Mouse (Mus musculus) heart, postnatal 36 days (tissue): Measurements from ENCODE around the gene Oxgr1. TPM values are rescaled to one million over a fixed set of nuclear protein-coding genes. Genes with fewer than 3 reads are reported as not detected.
"Not testable (repeated sequence)": the region's sequence is repeated elsewhere in the genome, so short reads cannot be mapped to it uniquely, and the experiment has no call there.

ENCODE experiments used
- DNase-seq, 2 experiments: peaks; one replicate each; pipeline ENCODE4 v3.0.0; 2021 to 2022
- intact Hi-C: fragments of 180-260 bp; cut with DNase I; formaldehyde crosslinking; loops from one replicate; pipeline ENCODE4 v1.15.1; 2025
- total RNA-seq, 2 experiments: library from RNA; stranded (reverse); gene quantifications; 2 replicates each; pipeline ENCODE4 v1.2.3; 2021

The Oxgr1 gene
- not detected for total RNA-seq

DNA sequence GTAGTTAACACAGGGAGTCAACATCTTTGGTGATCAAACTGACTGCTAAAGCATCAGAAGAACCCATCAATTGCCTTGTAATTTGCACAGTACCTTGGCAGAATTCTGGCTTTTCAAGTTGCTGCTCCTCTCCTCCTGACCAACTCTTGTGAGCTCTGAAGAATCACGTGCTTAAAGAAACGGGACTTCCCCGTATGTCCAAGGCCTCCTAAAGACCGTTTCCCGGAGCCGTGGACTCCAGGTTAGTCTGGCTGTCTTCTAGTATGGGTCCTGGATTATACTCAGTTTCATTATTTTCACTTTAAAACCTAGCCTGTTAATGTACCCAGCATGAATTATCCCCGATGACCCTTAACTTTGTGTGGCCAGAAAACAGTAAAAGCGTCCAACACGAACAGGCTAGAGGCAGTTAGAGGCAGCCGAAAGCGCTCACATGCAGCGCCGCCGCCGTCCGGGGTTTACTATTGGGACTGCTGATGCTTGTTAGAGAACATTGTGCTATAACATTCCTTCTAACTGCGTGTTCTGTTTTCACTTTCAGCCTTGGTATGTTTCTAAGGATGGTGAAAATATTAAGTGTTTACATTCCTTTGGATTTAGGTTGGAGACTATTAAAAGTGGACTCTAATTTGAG is at the start of gene Oxgr1:
TSS of gene Oxgr1 (minus strand) at position 249 of the 634 bp plus-strand sequence.
- intact Hi-C loops, result no loop called here
- DNase-seq, result no peak

DNA sequence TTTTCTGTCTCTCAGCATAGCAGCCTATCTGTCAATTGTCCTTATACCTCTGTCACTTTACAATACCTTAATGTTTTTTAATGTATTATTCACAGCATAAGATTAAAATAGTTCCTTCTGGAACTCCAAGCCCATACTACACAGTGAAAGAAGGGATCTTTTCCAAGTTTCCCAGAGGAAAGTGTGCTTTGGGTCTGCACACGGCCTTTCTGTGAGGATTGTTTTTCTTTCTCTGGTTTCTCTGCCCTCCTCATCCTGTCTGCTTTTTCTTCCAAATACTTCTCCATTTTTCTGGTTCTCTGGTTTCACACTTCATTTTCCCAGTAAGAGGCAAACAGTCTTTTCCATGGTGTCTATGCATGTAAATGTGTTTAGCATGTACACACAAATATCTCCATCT is 48.2 kb upstream of the Oxgr1 start:
- intact Hi-C loops, result no loop called here
- DNase-seq, result no peak

DNA sequence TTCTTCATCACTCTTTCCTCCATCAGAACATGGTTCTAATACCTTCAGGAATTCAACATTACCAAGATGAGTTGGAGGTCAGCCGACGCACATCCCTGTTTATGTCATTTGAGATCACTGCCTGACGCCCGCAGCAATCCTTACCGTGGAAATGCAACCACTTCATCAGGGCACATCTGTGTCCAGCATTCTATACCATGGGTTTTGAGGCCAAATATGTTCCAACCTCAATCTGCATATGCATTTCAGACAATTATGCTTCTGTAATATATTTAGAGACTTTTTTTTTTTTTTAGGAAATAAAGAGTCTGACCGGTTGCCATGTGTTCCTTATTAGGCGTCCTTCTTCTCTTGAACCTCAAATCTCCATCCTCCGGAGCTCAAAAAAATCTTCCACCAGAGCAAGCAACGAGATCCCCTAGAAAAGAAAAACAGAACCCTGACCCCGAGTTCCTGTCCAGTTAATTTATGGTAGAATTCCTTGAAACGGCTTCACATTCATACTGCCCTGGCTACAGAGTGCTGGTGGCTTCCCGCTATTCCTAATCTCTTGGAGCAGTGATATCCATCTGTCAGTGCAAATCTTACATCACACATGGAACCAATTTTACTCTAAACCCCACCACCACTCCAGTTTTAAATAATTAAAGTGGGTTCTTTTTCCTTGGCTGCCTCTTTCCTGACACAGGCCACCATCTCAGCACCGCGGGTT is 47.6 kb upstream of the Oxgr1 start:
- DNase-seq, result no peak
- intact Hi-C loops, result no loop called here

DNA sequence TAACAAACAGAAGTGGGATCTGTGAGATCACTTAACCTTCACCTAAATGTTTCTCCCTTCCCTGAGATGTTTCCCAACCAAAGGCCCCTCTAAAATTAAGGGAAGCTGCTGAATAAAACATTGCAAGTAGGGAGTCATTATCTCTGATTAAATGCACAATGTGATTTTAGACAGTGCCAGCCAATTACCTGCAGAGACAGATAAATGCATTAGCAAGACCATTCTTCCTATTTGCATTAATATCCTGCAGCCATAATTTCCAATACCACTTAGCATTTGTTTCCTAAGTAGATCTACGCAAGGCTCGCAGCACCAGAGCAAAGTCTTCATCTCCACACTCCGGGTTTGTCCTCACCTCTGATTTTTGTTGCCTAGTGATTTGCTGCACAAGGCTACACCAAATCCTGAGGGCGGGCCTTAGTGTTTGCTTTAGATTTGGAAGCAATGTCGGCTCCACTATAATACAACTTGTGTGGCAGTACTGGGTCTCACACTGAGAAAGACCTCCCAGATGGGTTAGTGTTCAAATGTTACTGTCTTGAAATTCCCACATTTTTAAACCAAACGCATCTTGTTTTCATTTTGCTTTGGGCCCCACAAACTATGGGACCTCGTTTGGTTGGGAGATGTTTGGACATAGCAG is 46.9 kb upstream of the Oxgr1 start:
- intact Hi-C loops, result no loop called here
- no peak for DNase-seq

DNA sequence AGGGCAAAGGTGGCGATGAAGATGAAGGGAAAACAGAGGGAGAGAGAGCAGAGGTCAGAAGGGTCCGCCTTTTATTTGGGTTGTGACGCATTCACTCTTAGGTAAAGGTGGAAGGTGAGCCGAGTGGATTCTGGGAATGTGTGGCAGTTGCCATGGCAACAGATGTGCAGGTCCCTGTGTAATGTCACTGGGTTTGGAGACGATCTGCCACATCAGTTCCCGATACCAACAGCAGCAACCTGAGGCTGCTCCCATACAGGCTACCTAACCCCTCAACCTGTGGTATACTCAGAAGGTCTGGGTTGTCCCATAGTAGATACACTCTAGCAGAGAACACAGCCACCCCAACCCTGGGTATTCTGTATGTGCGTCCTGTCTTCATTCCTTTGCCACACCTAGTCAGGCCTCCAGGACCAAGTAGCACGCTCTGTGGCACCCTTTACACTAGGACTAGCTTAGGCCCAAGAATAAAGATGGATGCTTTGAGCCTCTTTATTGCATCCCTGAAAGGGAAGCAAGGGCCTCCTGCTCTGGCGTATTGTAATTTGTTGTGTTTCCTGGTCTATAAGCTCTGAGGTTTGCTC is 41.9 kb upstream of the Oxgr1 start:
- DNase-seq, result no peak
- intact Hi-C loops, result no loop called here

DNA sequence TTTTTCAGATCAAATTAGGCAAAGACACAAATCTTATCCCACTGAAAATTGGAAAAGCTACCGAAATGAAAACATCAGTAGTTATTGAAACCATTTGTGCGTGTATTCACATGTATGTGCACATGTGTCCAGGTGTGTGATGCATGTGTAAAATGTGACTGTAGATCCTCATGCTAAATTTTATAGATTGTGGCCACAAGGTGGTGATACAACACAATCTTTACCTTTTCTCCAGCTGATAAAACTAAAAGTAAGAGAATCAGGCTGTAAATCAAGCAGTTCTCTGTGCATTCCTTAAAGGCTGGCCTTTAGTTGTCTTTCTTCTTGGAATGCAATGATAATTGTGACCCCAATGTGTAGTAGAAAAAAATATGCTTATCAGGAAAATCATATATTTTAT is 34.0 kb upstream of the Oxgr1 start:
- peak in 1 of 2 experiments; percentile 15 for DNase-seq
- intact Hi-C loops, result loop anchor here (1.0 to 5.0 kb wide), 5 partner anchors 61 to 691 kb away; no protein-coding TSS in a partner anchor

DNA sequence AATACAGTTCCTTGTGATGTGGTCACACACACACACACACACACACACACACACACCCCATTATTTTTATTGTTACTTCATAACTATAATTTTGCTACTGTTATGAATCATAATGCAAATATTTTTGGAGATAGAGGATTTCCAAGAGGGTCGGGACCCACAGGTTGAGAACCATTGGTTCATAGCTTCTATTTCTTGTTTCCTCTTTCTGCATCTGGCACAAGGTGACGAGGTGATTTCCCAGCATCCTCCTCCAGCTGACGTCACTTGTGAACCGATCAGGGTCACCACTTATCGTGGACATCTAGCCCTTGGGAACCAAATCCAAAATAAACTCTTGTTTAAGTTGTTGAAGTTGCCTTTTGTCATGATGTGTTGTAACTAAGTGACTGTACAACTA is 33.5 kb upstream of the Oxgr1 start:
- intact Hi-C loops, result loop anchor here (1.0 to 5.0 kb wide), 5 partner anchors 62 to 692 kb away; no protein-coding TSS in a partner anchor
- no peak for DNase-seq

DNA sequence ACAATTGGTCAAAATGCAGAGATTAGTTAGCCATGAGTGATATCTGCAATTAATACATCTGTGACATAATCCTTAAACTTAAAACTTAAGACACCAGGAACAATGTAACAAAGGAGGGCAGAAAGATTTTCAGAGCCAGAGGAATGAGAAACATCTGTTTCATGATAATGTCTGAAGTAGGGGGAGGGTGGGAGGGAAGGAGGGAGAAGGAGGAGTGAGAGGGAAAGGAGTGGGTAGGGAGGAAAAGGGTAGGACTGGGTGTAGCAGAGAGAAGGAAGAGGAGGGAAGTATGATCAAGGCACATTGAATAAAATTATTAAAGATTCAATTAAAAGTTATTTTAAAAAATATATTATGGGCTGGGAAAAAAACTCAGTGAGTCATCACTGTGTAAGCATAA is 32.0 kb upstream of the Oxgr1 start:
- intact Hi-C loops, result no loop called here
- no peak for DNase-seq

DNA sequence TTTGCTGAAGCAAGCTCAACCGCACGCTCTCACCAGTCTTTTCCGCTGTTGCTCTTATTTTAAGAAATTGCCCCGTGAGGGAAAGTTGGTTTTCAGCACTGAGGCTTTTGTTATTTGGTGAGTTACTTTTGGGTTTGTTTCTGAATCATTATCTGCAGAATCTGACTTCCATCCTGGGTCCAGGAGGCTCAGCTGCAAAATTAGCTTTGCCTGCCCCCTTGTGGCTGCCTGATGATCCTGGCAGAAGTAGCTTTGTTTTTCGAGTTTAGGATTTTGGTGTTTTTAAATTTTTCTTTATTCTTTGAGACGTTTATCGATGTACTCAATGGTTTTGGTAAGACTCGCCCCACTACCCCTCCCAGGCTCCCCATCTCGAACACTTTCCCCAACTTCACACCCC is 18.9 kb upstream of the Oxgr1 start:
- intact Hi-C loops, result no loop called here
- peak; percentile 12 to 23 for DNase-seq

DNA sequence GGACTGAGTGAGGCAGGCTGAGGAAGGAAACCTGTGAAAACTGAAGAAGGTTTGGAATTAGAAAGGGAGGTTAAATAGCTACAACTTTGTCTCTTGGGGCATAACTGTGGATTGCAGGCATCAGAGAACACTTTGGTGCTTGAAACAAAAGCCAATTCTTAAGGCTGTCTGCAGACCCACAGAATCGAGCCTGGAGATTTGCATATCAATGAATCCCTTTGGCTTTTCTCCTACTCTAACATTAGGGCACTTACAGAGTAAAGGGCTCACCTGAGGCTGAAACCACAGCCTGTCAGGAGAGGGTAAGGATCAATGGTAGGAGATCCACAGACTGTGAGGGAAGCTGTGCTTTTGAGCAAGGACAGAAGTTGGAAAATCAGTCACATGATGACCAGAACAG is 8.8 kb downstream of the Oxgr1 start:
- DNase-seq, result no peak
- intact Hi-C loops, result no loop called here

DNA sequence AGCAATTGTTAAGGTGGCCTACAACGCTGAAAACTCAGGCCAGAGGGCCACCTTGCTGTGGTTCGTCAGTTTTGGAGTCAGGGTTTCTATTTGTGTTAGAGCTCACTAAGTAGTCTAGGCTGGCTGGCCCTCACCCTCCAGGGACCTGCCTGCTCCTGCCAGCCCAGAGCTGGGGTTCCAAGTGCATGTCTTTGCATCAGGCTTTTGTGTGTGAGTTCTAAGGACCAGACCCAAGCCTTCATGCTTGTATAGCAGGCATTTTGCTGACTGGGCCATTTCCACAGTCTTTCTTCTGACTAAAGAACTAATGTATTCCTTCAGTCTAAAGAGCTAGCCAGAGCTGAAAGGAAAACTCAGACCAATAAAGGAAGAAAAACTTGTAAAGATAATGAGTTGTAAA is 22.3 kb downstream of the Oxgr1 start:
- no peak for DNase-seq
- intact Hi-C loops, result no loop called here

DNA sequence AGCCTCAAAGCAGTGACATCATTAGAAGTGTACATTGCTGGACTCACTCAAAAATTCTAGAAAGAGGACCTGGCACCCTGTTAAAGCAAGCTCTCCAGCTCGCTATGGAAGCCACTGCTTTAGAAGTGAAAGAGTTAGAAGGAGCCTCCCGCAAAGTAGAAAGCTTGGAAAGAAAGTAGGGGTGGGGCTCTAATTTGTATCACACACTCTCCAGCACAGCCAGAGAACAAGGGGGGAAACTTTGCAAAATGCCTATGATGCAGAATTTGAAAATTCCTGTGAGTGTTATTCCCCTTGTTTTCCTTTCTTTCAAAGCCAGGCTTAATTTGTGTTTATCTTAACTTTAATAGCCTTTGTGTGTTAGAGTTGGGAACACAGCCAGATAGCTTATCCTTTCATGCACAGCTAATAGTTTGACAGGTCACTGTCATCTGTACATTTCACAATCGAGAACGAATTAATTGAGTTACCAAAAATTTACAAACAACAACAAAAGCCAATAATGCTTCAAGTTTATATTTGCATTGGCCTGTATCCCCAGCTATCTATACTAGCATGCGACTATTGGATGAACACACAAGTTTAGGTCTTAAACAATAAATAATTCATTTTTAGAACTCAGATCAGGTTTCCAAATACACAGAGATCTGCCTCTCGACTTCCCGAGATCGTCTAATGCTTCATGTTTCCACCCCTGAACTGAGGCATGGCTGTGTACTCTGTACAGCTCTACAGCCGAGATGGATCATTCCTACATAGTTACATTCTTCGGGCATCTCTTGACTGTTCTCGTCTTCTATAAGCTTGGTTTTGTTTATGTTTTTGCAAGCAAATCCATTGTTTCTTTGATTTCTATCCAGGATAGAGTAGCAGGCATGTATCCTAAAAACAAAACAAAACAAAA is 32.0 kb downstream of the Oxgr1 start:
- DNase-seq, result no peak
- intact Hi-C loops, result no loop called here

DNA sequence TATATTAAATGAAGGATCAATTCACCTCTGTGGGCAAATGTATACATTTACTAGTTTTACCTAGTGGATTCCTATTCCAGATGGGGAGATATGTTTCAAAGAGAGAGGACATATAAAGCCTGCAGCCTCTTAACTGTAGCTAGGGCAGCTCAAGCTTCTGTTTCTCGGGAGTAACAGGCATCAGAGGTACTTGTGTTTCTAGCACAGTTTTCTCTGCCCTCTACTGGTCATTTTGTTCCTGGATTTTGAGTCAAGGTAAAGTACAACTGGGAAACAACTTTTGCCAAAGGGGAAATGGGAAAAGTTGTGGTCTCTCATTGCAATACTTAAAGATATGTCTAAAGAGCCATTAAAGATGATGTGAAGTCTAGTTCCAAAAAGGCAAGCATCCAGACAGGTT is 37.1 kb downstream of the Oxgr1 start:
- intact Hi-C loops, result no loop called here
- DNase-seq, result no peak

DNA sequence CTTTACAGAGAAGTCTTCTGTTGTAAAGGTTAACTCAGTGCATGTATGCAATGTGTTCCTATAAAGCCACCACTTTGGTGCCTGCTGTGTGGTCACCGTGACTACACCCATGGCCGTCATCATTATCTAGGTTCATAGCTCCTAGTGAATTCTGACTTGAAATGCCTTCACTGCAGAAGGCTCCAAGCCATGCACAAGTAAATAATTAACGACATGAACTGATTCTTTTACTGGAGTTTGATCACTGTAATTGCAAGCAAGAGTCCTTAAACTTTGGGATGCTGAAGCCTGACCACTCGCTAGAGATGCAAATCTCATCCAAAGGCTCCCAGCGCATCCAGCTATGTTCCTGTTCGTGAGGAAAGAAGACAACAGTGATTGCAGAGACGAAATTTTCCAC is 38.6 kb downstream of the Oxgr1 start:
- intact Hi-C loops, result no loop called here
- no peak for DNase-seq

DNA sequence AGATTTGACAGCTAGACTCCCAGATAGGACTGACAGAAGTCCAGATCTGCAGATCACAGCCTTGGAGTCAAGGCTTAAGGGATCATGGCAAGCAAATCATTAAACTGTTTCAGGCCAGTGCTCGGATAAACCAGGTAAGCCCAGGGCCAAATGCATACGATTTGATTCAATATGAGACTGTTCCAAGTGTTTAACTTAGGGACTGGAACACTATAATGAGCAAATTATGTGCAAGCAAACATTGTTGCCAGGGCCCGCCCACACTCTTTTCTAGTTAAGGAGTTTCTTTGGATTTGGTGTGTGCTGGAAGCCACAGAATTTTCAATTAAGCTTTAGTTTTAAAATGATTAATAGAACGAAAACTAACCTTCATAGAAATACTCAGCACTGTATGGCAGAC is 39.6 kb downstream of the Oxgr1 start:
- DNase-seq, result no peak
- intact Hi-C loops, result no loop called here

DNA sequence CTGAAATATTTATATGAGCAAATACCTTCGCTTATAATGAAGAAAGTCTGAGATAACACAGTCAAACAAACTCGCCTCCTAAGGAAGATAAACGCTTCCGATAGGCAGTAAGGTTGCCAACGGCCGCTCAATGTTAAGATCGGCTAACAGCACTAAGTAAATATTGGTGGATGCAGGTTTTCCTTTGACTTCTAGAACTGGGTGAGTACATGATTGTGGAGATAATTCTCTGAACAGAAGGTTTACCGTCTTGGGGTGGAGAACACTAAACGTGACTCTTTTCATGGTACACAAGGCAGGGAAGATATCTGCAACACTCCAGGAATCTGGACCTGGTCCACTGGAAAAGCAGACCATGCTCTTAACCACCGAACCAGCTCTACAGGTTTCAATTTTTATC is 52.6 kb downstream of the Oxgr1 start:
- no peak for DNase-seq

DNA sequence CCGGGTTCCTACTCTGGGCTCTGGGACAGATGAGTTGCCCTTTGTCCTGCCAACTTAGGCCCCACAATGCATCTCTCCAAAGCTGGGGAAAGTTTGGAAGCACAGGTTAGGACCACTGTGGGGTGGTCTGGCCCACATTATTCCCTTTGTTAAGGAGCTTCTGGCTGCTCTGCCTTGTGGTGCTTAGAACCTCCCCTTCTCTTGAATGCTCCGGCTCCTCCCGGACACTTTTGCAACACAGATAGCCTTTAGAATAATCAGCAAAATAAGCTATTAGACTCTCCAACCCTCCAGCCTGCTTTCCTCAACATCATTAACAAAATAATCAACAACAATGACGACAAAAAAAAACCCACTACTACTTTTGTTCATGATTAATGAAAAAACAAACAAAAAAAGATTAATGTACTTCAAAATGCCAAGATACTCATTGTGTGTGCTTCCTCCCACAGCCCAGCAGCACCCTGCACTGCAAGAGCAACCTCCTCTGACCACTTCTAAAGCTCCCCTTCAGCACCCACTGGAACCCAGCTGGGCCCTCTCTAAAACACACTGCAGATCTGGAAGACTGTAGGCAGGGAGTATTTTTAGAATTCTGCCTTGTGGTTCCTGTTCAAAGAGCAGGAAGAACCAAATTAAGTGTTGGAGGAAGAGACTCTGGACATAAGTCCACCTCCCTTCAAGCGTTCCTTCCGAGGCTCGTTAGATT is 53.1 kb downstream of the Oxgr1 start:
- intact Hi-C loops, result no loop called here
- no peak for DNase-seq

More for the DNA sequence above, 52.6 kb downstream of the Oxgr1 start:
- intact Hi-C loops, result no loop called here

DNA sequence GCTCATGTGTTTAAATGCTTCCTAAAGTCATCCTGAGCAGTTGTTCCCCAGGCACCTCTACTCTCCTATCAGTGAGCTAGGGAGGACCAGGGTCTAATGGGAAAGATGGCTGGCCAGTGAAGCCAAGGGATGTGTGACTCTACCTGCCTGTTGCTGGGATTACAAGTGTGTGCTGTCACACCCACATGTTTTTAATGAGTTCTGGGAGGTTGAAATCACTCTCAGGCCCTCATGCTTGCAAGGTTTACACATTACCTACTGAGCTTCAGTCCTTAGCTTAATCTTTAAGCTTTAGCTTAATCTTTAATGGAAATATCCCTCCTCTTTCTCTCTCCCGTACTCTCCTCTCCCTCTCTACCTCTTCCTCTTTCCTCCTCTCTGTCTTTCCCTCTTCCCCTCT is 55.0 kb downstream of the Oxgr1 start:
- intact Hi-C loops, result no loop called here
- no peak for DNase-seq

DNA sequence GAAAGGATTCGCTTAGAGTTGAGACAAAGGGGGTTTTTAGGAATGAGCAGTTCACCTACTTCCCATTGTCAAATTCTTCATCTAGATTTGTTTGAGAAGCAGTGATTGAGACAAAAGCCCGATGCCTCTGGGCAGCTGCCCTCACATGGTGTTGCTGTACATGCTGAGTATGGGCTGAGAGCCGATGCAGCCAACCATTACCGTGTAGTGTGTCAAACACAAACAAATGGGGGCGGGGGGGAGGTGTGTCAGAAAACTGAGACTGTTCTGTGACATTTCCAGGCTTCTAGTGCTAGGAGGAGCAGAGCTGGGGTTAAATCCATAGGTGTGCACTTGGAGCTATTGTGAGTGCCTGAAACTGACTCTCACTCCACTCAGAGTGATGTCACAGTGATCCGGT is 55.5 kb downstream of the Oxgr1 start:
- DNase-seq, result no peak
- intact Hi-C loops, result no loop called here

DNA sequence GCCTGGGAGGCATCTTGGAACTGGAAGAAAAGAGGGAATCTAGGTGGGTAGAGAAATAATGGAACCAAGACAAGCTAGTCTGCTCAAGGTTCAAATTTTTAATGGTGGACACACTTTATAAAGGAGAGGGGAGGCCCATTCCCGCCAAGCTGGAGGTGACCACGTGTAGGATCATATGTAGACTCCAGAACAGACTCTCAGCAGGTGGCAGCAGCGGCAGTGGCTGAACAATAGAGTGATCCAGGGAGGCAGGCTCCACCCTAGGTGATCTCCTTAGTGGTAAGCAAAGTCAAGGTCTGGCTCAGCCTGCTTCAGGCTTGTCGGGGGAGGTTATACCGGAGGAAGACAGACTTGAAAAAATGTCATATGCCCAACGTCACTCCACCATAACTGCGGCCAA is 55.9 kb downstream of the Oxgr1 start:
- intact Hi-C loops, DNase-seq: not testable (repeated sequence)
